Mouse (Mus musculus): ENCODE data around the gene Fam166b.

Fam166b gene

DNA sequence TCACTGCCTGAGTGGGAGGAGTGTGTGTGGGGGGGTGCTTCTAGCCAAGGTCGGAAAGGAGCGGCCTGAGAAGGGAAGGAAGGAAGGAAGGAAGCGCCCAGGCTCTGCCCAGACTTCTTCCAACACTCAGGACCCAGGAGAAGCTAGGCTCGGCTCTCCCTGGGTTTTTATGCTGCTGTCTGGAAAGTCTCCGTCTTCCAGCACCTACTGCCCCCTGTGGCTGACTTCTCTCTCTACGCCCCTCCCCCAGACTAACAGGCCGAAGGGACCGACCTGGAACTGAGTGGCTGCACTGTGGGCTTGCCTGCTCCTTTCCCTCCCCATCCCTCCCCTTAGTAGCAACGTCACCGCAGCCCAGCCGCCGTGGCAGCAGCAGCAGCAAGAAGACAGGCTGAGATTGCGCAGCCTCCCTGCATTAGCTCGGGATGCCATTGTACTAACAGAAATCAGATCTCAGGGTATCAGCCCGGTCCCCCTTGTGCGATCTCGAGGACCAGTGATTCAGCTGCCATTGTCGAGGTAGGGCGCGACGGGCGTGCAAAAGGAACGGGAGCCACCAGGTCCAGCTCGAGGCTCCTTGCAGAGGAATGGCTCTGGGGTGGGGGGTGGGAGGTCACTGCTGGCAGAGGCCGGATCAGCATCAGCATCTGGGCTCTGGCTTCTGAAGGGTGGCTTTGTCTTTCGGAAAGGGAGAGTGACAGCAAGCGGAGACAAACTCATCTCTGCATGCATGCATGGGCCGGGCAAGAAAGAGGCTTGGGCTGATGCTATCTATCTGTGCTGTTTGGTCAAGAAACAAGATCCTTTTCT is 22.6 kb downstream of the Fam166b start:
- DNase-seq (ENCODE audit: extremely low read depth, low read depth): no peak

DNA sequence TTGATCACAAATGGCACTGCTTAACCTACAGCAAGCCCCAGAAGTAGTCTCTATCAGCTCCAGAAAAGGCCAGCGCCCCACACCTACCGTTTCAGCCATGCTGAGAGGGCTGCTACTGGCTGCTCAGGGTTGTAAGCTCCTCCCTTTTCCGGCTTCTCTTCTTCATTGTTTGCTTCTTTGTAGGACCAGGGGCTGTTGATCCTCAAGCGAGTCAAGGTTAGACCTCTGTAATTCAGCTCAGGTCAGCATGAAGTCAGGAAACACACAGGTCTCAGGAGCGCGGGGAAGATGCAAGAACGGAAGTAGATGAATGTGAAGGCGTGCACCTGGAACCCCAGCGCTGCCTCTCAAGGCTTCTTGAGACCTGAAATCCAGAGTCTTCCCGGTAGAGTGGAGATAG is 24.2 kb downstream of the Fam166b start:
- DNase-seq (ENCODE audit: extremely low read depth, low read depth): no peak

DNA sequence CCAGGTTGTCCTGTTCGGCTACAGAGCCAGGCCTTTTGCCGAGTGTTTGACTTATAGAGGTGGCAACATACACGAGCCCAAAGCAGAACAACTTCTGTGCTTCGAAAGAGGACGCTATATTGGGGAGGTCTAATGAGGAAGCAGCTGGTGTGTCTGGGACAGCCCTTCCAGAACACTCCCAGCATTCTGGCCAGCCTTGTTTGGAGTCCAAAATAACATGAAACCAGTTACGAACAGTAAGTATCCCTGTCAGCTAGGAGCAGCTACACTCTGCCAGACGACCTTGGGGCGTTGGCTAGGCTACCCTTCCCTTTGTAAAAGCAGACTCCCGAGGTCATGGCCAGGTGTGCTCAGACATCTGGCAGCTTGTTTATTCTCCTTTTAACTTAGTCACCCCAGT is 26.7 kb downstream of the Fam166b start:
- no peak for DNase-seq (ENCODE audit: extremely low read depth, low read depth)

DNA sequence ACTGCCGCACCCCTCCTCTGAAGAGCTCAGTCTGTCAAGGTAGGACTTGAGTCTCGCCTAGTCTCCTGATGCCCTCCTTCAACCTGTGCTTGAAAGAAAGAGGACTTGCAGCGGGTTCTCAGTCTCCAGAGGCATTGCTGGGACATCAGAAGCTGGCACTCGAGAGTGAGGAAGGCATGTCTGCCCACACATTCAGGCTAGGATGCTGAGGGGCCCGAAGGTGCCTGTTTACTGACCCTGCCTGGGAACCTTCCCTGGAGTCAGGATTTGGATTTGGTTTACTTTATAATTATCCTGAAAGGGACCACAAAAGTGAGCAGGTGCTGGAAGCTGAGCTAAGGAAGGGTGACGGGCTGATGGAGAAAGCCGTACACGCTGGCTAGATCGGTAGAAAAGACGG is 27.4 kb downstream of the Fam166b start:
- DNase-seq (ENCODE audit: extremely low read depth, low read depth): no peak

DNA sequence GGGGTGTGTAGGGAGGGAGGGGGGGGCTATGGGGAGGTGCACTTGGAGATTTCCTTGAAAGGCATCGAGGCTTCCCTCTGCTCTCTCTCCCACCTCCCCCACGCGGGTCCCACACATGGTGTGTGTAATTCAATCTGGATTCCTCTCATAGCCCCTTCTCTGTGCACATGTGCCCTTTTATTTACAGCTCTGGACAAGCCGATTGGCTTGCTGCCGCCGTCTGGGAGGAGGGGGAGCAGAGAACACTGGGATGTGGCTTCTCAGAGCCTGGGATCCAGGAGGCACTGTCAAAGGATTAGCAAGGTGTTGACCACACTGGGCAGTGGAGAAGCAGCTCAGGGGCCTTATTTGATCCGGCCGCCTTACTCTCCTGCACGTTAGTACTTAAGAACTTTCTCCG is 28.0 kb downstream of the Fam166b start:
- DNase-seq (ENCODE audit: extremely low read depth, low read depth): no peak

DNA sequence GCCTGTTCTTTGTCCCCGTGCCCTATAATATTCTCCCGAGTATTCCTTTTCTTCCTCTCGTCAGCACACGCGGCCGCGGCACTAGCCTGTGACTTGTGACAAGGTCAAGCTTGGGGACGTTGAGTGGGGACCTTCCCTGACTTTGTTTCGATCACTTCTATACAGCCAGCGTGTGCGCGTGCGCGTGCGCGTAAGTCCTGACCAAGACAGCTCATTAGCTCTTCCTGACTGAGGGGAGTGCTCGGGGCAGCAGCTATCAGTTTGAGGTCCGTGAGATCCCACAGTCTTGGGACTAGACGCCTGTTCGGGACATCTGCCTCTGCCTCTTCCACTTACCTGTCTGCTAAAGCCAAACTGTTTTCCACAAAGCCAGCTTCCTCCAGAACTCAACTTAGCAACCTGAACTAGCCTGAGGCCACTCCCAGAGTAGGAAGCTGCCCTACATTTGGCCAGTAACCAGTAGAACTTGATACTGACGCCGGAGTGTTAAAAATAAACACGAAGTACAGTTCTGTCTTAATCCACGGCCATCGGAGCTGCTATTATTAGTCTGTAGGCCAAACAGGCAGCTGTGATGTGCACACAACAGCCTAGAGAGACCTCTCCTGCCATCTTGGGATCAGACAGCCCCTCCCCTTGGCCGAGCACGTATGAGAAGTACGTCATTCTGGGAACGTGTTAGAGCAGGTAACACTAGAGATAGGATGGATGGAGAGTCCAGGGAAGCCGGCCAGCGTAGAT is 29.4 kb downstream of the Fam166b start:
- no peak for DNase-seq (ENCODE audit: extremely low read depth, low read depth)

DNA sequence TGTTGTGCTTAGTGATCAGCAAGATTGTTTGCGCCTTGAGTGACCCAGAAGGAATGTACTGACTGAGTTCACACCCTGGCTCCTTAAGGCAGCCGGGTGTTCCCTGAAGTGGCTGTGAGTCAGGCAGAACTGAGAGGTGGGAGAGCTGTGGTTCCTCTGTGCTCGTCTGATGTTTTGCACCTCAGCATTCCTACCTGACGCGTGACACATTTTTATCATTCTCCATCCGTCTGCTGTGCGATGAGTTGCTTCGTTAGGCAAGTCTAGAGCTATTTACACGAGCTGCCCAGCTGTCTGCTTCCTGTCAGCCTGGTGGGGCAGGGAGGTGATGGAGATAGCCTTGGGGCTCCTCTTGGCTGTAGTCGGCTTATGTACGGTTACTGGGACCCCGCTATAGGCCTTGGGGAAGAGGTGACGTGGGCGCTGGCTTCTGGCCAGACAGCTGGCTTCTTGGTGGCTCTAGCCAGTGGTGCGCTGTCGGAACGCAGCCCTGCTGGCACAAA is 30.1 kb downstream of the Fam166b start:
- DNase-seq (ENCODE audit: extremely low read depth, low read depth): no peak

DNA sequence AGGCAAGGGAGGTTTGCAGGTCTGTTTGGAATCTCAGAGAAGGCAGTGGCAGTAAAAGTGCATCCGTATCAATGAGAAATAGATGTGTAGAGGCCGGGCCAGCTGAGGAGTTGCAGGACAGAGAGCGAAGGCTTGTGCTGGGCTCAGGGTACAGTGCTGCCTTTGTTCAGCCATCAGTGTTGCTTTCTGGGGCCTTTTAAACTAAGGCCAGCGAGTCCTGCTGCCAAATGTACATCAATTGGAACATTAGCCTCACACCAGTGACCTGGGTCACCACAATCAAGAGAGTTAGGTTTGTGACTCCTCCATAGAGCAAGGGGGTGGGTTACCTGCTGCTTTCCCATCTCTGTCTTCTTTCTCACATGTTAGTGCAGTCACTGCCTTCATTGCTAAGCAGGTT is 30.9 kb downstream of the Fam166b start:
- DNase-seq (ENCODE audit: extremely low read depth, low read depth): no peak

DNA sequence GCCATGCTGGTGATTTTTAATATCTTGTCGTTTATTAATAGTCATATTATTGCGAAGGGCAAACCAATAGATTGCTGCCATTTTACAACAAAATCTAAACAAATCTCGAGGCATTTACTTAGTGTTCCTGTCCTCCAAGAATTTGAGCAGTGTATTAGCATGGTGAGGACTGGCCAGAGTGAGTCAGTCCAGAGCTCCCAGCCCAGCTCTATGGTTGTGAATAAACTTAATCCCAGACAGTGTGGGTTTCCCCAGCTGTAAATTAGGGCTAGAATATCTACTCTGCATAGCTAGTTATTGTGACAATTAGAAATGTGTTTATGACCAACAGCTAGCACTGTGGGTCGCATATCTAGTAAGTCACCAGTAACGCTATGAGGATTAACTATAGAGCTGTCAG is 32.6 kb downstream of the Fam166b start:
- no peak for DNase-seq (ENCODE audit: extremely low read depth, low read depth)

DNA sequence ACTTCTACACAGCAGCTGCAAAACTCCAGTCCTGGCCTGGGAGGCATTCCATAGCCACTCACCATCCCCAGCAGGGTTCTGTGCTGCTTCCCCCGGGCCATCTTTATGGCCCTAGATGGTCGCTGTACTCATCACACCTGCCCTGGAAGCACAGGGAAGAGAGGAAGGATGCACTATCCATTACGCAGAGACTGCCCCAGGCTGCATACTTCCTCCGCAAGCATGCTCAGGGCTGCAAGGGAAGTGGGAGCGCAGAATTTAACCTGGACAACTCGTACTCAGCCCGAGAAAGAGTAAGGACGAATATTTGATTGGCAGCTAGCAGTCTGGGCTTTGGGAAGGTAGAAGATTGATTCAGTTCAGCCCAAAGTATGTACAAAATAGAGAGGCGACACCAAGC is 33.1 kb downstream of the Fam166b start:
- DNase-seq (ENCODE audit: extremely low read depth, low read depth): no peak

DNA sequence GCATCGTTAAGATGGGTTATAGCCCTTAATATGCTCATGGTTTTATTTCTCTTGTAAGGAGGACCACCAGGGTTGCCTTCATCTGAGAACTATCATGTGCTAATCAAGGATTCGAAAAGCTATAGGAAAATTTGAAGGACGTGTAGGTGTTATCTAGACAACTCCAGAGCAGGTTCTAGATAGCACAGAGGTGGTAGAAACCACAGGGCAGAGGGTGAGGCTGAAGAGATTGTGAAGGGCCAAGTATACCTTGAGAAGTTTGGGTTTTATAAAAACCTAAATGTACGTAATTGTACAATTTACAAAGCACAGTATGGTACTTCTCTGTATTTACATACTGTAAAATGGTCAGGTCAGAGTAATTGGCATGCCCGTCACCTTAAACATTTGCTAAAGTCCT is 33.8 kb downstream of the Fam166b start:
- DNase-seq (ENCODE audit: extremely low read depth, low read depth): no peak

DNA sequence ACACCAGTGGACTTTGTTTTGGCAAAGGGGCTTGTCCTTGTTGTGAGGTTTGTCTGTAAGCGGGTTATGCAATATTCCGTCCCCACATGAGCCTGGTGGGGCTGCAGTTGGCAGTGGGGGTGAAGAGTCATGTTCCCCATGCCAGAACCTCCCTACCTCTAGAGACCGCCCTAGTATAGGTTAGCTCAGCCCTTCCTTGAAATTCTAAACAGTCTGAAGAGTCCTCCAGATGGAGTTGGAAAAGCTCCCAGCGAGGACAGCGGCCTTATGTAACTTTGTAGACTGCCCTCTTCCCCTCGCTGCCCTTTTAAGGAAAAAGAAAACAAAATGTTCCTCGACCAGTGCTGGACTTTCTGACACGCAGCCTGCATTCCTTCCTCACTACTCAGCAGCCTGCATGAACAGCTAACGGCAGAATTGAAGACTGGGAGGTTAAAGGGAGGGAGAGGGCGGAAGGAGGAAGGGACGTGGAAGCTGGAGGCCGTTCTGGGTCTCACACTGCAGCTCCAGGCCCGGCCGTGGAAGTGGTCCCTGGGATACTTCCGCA is 34.5 kb downstream of the Fam166b start:
- DNase-seq (ENCODE audit: extremely low read depth, low read depth): no peak

DNA sequence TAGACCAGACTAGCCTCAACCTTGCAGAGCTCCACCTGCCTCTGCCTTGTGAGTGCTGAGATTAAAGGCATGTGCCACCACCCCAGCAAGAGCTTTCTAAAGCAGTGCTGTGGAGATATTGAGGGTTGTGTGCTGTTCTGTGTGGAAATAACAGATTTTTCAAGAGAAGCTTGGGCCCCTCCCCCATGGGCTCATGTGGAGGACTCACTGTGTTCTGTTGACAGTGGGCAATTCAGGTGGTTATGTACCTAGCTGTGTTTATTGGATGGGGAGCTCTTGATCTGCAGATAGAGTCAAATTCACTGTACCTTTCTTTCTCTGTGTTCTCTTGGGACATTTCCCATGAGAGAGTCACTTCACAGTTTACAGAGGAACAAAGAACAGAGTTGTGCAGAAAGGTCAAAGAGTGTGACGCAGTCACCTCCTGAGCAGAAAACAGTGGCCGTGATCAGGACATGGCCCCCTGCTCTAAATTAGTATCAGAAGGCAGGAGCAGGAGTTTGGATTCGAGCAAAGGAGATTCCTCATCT is 37.3 kb downstream of the Fam166b start:
- no peak for DNase-seq (ENCODE audit: extremely low read depth, low read depth)

DNA sequence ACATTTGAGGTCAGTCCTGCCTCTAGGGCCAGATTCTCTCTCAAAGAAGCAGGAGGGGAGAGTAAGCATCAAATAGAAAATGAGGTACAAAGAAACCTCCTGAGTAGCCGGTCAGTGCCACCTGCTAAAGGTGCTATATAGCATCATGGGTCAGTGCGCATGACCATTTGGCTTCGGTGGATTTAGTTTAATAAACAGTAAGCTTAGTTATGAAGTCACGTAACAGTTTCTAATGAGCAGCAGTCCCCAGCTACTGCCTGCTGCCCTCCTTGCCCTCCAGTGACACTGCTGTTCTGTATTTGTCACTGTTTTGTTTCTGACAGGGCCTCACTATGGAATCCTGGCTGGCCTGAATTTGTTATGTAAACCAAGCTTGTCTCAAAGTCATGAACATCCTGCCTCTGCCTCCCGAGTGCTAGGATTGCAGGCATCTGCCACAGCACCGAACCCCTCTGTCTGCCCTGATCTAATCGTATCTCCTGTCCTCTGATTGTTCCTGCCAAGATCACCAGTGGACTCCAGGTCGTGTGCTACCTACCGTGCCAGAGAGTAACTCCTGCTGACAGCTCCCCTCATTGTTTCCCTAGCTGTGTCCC is 39.0 kb downstream of the Fam166b start:
- DNase-seq (ENCODE audit: extremely low read depth, low read depth): no peak

DNA sequence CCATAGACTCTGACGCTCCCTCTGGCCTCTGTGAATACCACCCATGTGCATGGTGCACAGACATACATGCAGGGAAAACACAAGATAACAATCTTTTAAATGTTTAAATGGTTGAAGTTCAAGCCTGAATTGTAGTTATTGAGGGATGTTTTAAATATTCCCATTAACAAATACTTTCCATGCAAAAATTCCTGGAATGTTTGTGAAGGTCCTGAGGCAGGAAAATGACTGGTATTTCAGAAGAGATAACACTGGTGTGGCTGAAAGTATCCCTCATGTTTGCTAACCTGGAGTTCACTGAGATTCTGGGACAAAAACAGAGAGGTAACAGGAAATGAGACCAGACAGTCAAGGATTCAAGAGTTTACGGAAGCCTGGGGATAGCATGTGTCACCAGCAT is 39.5 kb downstream of the Fam166b start:
- DNase-seq (ENCODE audit: extremely low read depth, low read depth): no peak

DNA sequence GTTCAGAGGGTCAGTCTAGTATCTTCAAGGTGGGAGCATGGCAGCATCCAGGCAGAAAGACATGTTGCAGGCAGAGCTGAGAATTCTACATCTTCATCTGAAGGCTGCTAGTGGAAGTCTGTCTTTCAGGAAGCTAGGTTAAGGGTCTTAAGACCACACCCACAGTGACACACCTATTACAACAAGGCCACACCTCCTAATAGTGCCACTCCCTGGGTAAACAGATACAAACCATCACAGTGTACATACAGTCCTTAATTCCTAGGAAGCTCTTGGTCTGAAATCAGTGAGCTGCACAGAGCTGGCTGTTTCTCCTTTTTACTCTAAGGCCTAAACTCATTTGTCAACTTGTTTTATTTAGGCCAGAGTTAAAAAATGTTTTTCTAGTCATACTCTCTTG is 42.0 kb downstream of the Fam166b start:
- DNase-seq (ENCODE audit: extremely low read depth, low read depth): no peak

DNA sequence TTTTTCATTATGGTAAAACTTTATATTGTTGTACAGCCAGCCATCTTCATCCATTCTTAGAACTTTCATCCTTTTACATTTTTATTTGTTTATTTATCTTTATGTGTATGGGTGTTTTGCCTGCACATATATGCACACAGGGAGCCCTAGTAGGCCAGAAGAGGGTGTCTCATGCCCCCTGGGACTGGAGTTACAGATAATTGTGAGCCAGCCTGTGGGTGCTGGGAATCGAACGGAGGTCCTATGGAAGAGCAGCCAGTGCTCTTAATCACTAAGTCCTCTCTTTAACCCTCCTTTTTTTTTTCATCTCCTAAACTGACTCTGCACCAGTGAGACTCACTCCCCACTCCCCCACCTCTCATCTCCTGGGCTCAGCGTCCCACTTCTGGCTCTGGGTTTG is 44.4 kb downstream of the Fam166b start:
- no peak for DNase-seq (ENCODE audit: extremely low read depth, low read depth)

DNA sequence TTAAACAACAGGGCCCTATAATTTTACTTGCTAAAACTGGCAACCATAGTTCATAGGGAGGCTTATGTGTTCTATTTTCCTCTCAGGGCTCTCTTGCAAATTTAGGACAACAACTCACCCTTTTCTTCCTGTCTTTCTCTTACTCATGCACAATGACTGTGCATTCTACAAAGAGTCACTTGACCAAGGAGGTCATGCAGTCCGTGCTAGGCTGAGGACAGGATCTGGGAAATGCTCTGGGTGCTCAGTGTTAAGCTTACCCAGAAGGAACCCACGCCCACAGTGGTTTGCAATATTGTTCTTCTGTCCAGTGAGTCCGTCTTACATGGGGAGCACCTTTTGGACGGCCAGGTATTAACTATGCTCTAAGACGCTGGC is 44.9 kb downstream of the Fam166b start:
- DNase-seq (ENCODE audit: extremely low read depth, low read depth): no peak

DNA sequence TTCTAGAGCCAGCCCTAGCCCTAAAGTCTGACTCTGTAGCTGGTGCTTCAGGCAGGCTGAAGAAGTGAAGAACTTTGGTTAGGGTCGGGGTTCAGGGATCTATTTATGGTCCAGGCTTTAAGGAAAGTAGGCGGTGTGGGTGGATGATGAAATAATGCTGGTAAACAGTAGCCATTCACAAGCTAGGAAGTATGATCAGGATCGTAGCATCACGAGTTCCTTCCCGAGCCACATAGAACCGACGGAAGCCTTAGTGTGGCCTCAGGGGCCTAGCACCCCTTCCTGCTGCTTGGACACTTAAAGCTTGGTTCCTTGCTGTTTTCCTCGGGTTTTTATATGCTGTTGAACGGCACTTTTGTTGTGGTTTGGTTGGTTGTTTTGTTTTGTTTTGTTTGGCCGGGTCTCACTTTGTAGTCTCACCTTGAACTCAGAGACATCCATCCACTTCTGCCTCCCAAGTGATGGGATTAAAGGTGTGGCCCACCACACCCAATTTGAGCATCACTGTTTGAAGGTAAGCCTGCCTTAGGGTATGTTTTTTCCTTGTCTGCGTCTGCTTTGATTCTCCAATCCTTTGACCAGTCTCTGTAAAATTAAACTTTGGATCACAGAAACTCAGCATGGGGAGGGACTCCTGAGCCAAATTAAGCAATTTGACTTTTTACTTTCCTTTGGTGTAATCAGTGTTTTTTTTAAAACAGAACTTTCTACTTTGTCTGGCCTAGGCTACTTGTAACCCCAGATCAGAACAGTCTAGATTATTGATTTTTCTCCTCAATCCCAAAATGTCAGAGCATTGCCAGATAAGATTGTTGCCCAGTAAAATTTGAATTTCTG is 45.5 kb downstream of the Fam166b start:
- no peak for DNase-seq (ENCODE audit: extremely low read depth, low read depth)

DNA sequence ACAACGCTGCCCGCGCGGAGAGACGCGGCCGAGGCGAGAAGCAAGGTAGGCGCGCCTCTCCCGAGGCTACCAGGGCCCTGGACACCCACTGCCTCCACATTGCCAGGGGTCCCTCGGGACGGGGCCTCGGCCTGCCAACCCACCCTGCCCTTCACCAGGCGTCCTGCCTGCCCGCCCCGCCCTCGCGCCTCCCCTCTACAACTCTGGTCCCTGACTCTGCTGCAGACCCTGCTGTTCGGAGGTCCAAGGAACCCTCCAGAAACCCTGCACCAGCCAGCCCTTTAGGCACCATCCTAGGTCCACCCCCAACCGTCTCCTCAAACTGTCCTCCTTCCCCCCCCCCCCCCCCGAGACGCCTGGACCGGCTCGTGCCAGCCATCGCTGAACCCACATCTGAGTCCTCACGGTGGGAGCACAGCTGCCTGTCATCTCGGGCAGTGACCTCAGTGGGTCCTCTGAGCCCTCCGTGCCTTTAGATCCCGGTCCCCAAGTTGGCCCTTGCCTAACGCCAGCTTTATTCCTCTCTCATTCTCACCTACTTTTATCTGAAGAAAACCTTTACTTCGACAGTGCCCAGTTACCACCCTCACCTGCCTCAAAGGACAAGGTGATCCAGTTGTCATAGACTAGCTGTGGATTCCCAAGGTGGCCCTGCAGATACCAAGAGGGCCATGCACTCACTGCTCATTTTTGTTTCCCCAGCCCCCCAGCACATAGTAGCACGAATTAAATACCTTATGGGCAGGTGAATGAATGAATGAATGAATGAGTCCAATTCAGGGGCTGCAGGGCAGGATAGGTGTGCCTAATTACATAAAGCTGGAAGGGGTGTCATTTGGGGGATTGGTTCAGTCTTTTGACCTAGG is 46.5 kb downstream of the Fam166b start:
- no peak for DNase-seq (ENCODE audit: extremely low read depth, low read depth)
